Mouse (Mus musculus) heart, embryonic 12.5 days (tissue): Measurements from ENCODE around the gene Habp4. TPM values are rescaled to one million over a fixed set of nuclear protein-coding genes. Genes with fewer than 3 reads are reported as not detected.
A peak's percentile ranks its signal among the peaks of the same experiment; 100 is the strongest.

Experiments
- ATAC-seq: fragments of 200-750 bp; cut with Nextera tagmentation; 2 replicates; pipeline ENCODE4 v1.8.0; 2017; ENCODE audit warnings: moderate TSS enrichment, moderate library complexity; ENCODE audit not compliant: insufficient number of reproducible peaks, low FRiP score
- H3K27ac ChIP-seq: fragments of 300-500 bp; sonication (generic); 2 replicates; pipeline ENCODE4 v1.5.1; 2016; ENCODE audit warnings: mild to moderate bottlenecking, moderate library complexity; ENCODE audit not compliant: poor library complexity, severe bottlenecking
- H3K27me3 ChIP-seq: fragments of 300-500 bp; sonication (generic); replicated peaks from 2 replicates; pipeline ENCODE4 v1.6.1; 2016; ENCODE audit warnings: mild to moderate bottlenecking, moderate library complexity
- H3K36me3 ChIP-seq: fragments of 300-500 bp; sonication (generic); 2 replicates; pipeline ENCODE4 v1.6.1; 2016; ENCODE audit warnings: mild to moderate bottlenecking, moderate library complexity
- H3K4me1 ChIP-seq: fragments of 300-500 bp; sonication (generic); replicated peaks from 2 replicates; pipeline ENCODE4 v1.6.1; 2016; ENCODE audit warnings: mild to moderate bottlenecking
- H3K4me2 ChIP-seq: fragments of 300-500 bp; sonication (generic); 2 replicates; pipeline ENCODE4 v1.6.1; 2016; ENCODE audit warnings: mild to moderate bottlenecking, moderate library complexity
- H3K4me3 ChIP-seq: fragments of 300-500 bp; sonication (generic); 2 replicates; pipeline ENCODE4 v1.5.1; 2016; ENCODE audit warnings: mild to moderate bottlenecking
- H3K9ac ChIP-seq: fragments of 300-500 bp; sonication (generic); 2 replicates; pipeline ENCODE4 v1.6.1; 2016; ENCODE audit warnings: mild to moderate bottlenecking, moderate library complexity
- H3K9me3 ChIP-seq: fragments of 300-500 bp; sonication (generic); replicated peaks from 2 replicates; pipeline ENCODE4 v1.6.1; 2016; ENCODE audit warnings: mild to moderate bottlenecking, moderate library complexity
- WGBS: fragments of 180-500 bp; shearing (Covaris S2); methylation state at CpG from one replicate; pipeline ENCODE4 v1.1.7; 2016; 5-methylcytosine and 5-hydroxymethylcytosine counted together
- polyA plus RNA-seq: library from polyadenylated mRNA; unstranded; fragments of >200 nt; fragmentation: Nextera tagmentation; extraction: Ambion mirVana; gene quantifications from 2 replicates; pipeline ENCODE4 v1.2.1, GENCODE M21; 2016

Gene Habp4
- polyA plus RNA-seq, 1 experiment from 2014 or later: 69.8 TPM

- H3K4me3 ChIP-seq: peak overlapping the region; percentile 93
- WGBS: under 1% methylated on average over 61 of the region's 61 CpGs
Measured at GRCm38 (mm10) chr13:64152671-64153082, 8.9 kb upstream of the Habp4 start.

GRCm38 (mm10) chr13:64153083-64153682 is 8.4 kb upstream of the Habp4 start, which contains the start of gene Zfp367:
Gene Zfp367, minus strand, starts transcription at chr13:64153202.
- Histone ChIP-seq H3K27ac (peak within 1 kb of the TSS; percentile 94), H3K4me3 (peak within 1 kb of the TSS; percentile 93), H3K27me3 (no peaks in the 10 kb centered on the region), H3K9ac (peak within 1 kb of the TSS; percentile 94), H3K36me3 (no peaks in the 10 kb centered on the region), H3K9me3 (no peaks in the 10 kb centered on the region), H3K4me1 (peaks cover 37% of the 10 kb centered on the region), H3K4me2 (peak within 1 kb of the TSS; percentile 86)
- WGBS: 0% methylated on average over 53 of the region's 56 CpGs
- ATAC-seq: peak; percentile 95

More at GRCm38 (mm10) chr13:64152671-64153082, 8.9 kb upstream of the Habp4 start:
- H3K4me1 ChIP-seq: peaks cover 37% of the 10 kb centered on the region
- H3K36me3 ChIP-seq: no peaks in the 10 kb centered on the region
- no peaks in the 10 kb centered on the region for H3K27me3 ChIP-seq
- H3K4me2 ChIP-seq: peak overlapping the region; percentile 86
- H3K9me3 ChIP-seq: no peaks in the 10 kb centered on the region
- H3K27ac ChIP-seq: peak overlapping the region; percentile 93
- peak; percentile 7; the same call in 1 of the 2 replicates for ATAC-seq
- H3K9ac ChIP-seq: peak overlapping the region; percentile 94

GRCm38 (mm10) chr13:64153751-64154267 is 7.8 kb upstream of the Habp4 start:
- Histone ChIP-seq H3K27ac (peak overlapping the region; percentile 94), H3K9me3 (no peaks in the 10 kb centered on the region), H3K27me3 (no peaks in the 10 kb centered on the region), H3K4me3 (peak overlapping the region; percentile 93), H3K36me3 (no peaks in the 10 kb centered on the region), H3K9ac (peak overlapping the region; percentile 71), H3K4me1 (peaks cover 37% of the 10 kb centered on the region), H3K4me2 (peak overlapping the region; percentile 86)
- 2% methylated on average over 18 of the region's 18 CpGs for WGBS
- peak; percentile 58 for ATAC-seq

- Histone ChIP-seq H3K27ac (peak overlapping the region; percentile 90), H3K36me3 (no peaks in the 10 kb centered on the region), H3K27me3 (no peaks in the 10 kb centered on the region), H3K4me1 (peaks cover 33% of the 10 kb centered on the region), H3K4me3 (0 out of 2 replicates have a peak overlapping the region, but pooled peaks have one; percentile 2), H3K9me3 (no peaks in the 10 kb centered on the region), H3K4me2 (peak overlapping the region; percentile 29; the same call in 1 of the 2 replicates), H3K9ac (no peak overlapping the region)
- ATAC-seq: no peak
- 44% methylated on average over 2 of the region's 2 CpGs for WGBS
Measured at GRCm38 (mm10) chr13:64154651-64155050, 7.0 kb upstream of the Habp4 start.

GRCm38 (mm10) chr13:64155171-64155571 is 6.5 kb upstream of the Habp4 start:
- H3K4me3 ChIP-seq: 0 out of 2 replicates have a peak overlapping the region, but pooled peaks have one; percentile 6
- H3K9me3 ChIP-seq: no peaks in the 10 kb centered on the region
- H3K36me3 ChIP-seq: no peaks in the 10 kb centered on the region
- H3K4me1 ChIP-seq: peaks cover 28% of the 10 kb centered on the region
- no peaks in the 10 kb centered on the region for H3K27me3 ChIP-seq
- ATAC-seq: no peak
- peak overlapping the region; percentile 42 for H3K4me2 ChIP-seq
- WGBS: 16% methylated on average over 1 of the region's 1 CpGs
- H3K9ac ChIP-seq: no peak overlapping the region
- peak overlapping the region; percentile 90 for H3K27ac ChIP-seq

- no peaks in the 10 kb centered on the region for H3K36me3 ChIP-seq
- no peak overlapping the region for H3K27ac ChIP-seq
- no peak for ATAC-seq
- H3K9me3 ChIP-seq: no peaks in the 10 kb centered on the region
- H3K9ac ChIP-seq: no peak overlapping the region
- H3K4me1 ChIP-seq: peaks cover 20% of the 10 kb centered on the region
- no peaks in the 10 kb centered on the region for H3K27me3 ChIP-seq
- H3K4me2 ChIP-seq: no peak overlapping the region
- no peak overlapping the region for H3K4me3 ChIP-seq
Measured at GRCm38 (mm10) chr13:64156966-64157365, 4.7 kb upstream of the Habp4 start.

- WGBS: under 1% methylated on average over 70 of the region's 71 CpGs
- peak; percentile 68 for ATAC-seq
- peak overlapping the region; percentile 94 for H3K4me2 ChIP-seq
- H3K27me3 ChIP-seq: no peaks in the 10 kb centered on the region
- peak overlapping the region; percentile 93 for H3K4me3 ChIP-seq
- H3K4me1 ChIP-seq: peaks cover 14% of the 10 kb centered on the region; the same call in 1 of the 2 replicates
- peak overlapping the region; percentile 85 for H3K27ac ChIP-seq
- H3K9me3 ChIP-seq: peaks cover 11% of the 10 kb centered on the region
- H3K36me3 ChIP-seq: peaks cover 13% of the 10 kb centered on the region
- peak overlapping the region; percentile 94 for H3K9ac ChIP-seq
Measured at GRCm38 (mm10) chr13:64161916-64162611, 440 bp downstream of the Habp4 start.

- Histone ChIP-seq H3K9me3 (peaks cover 15% of the 10 kb centered on the region), H3K27me3 (no peaks in the 10 kb centered on the region), H3K4me3 (peak overlapping the region; percentile 93), H3K4me1 (peaks cover 14% of the 10 kb centered on the region; the same call in 1 of the 2 replicates), H3K9ac (peak overlapping the region; percentile 94), H3K36me3 (peaks cover 19% of the 10 kb centered on the region), H3K4me2 (peak overlapping the region; percentile 94), H3K27ac (no peak overlapping the region)
- no peak for ATAC-seq
- WGBS: 3% methylated on average over 14 of the region's 14 CpGs
Measured at GRCm38 (mm10) chr13:64162626-64163025, 1.0 kb downstream of the Habp4 start.

- Histone ChIP-seq H3K27ac (no peak overlapping the region), H3K9me3 (peaks cover 15% of the 10 kb centered on the region), H3K4me3 (peak overlapping the region; percentile 93), H3K4me1 (peaks cover 14% of the 10 kb centered on the region; the same call in 1 of the 2 replicates), H3K36me3 (peaks cover 22% of the 10 kb centered on the region), H3K27me3 (no peaks in the 10 kb centered on the region), H3K4me2 (peak overlapping the region; percentile 94), H3K9ac (peak overlapping the region; percentile 94)
- WGBS: 40% methylated on average over 13 of the region's 13 CpGs
- ATAC-seq: no peak
Measured at GRCm38 (mm10) chr13:64163147-64163715, 1.6 kb downstream of the Habp4 start.

GRCm38 (mm10) chr13:64169746-64170145 is 8.1 kb downstream of the Habp4 start:
- WGBS: 96% methylated on average over 25 of the region's 25 CpGs
- Histone ChIP-seq H3K36me3 (peaks cover 86% of the 10 kb centered on the region), H3K27me3 (no peaks in the 10 kb centered on the region), H3K9me3 (peaks cover 65% of the 10 kb centered on the region), H3K4me3 (no peak overlapping the region), H3K4me1 (no peaks in the 10 kb centered on the region), H3K4me2 (no peak overlapping the region), H3K27ac (no peak overlapping the region), H3K9ac (no peak overlapping the region)
- no peak for ATAC-seq

GRCm38 (mm10) chr13:64178000-64178399 is 16.4 kb downstream of the Habp4 start:
- Histone ChIP-seq H3K4me3 (no peak overlapping the region), H3K4me2 (no peak overlapping the region), H3K9me3 (peaks cover 2% of the 10 kb centered on the region), H3K27me3 (no peaks in the 10 kb centered on the region), H3K27ac (no peak overlapping the region), H3K9ac (no peak overlapping the region), H3K36me3 (peaks cover 87% of the 10 kb centered on the region), H3K4me1 (peaks cover 13% of the 10 kb centered on the region)
- WGBS: 56% methylated on average over 7 of the region's 7 CpGs
- ATAC-seq: no peak
